Mouse (Mus musculus) c-Kit-positive CD71-positive TER-119-negative erythroid progenitor cells, embryonic 14.5 days (primary cell): ENCODE measurements around the gene Josd2.
A peak's percentile ranks its signal among the peaks of the same experiment; 100 is the strongest.

Experiments
- DNase-seq: peaks from one replicate; pipeline ENCODE4 v3.0.0-alpha.2; 2013; ENCODE audit warnings: low read depth

The Josd2 gene

DNA sequence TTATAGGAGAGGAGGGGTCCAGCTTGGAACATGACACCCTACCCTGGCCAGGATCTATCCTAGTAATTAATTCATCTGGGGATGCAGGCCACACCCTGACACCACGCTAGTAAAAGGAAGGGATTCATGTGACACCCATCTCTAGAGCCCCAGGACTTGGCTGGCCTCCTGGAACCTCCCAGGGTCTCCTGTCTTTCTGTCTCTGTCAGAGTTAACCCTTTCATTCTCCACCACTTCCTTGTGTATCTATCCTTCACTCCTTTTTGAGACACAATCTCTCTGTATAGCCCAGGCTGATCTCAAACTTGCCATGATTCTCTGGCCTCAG lies 4.7 kb downstream of the Josd2 start:
- no peak for DNase-seq

DNA sequence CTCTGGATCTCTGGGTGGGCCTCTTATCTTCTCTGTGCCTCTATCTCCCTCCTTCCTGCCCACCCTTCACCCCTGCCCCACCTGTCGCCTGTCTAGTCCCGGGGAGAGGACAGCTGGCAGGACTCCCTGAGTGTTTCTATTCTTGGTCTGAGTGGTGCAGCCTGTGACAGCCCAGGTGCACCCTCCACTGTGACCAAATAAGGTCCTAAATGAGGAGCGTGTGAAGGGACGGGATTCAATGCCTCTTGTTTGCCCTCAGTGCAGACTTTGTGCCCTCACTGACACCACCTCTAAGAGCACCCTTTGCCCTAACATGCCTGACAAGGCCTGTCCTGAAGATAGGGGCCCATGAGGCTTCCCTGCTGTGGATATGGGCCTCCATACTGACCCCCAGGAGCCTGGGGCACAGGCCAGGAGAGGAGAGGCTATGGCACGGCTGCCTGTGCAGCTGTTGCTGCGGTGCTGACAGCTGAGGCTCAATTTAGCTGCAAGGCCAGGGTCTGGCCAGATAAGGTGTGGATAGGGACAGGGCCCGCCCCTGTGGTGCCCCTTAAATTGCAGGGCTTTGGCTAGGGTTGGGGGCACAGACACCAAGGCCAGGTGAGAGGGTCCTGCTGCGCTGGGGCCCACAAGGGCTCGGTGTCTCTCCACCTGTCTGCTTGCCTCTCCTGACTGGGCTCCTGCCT lies 5.3 kb downstream of the Josd2 start:
- no peak for DNase-seq

DNA sequence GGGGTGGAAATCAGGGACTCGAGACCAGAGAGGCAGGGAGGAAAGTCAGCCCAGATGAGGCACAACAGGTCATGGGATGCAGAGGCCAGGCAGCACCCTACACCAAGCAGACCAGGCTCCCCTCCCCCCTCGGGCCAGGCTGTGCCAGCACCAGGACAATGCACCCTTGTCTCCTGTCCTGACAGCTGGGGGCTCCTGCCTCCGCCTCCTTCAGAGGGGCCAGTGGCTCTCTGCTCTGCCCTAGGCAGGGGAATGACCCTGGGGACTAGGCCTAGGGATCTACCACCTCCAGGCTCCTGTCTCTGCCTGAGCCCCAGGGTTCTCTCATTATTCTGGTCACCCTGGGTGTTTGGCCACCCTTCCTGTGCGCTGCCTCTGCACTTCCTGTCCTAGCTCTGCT lies 6.6 kb downstream of the Josd2 start:
- no peak for DNase-seq

DNA sequence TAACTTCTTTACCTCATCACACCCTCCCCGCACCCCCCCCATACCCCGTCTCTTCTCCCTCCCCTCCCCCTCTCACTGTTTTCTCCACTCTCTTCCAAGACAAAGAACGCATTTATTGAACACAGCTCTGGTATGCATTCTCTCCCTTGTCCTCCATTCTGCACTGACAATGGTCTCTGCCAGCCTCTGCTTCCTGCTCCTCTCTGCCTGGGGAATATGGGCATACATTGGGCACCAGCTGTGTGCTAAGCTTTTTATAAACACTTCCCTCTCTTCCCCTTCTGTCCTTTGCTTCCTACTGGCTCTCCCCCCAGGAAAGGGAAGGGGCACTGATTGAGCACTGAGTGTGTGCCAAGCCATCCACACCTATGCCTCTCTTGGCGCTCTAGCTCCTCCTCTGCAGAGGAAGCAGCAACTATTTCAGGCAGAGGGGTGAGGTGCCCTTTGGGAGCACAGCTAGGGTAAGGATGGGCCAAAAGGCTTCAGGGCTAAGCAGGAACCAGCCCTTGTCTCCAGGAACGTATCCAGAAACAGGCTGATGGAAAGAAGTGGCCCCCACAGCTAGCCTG lies 7.3 kb downstream of the Josd2 start:
- no peak for DNase-seq

- DNase-seq: peak; percentile 65
These were observed 15.2 kb downstream of the Josd2 start for GRCm38 (mm10) chr7:44482836-44483435.

- no peak for DNase-seq
These were observed 16.3 kb downstream of the Josd2 start for GRCm38 (mm10) chr7:44484109-44484508.

DNA sequence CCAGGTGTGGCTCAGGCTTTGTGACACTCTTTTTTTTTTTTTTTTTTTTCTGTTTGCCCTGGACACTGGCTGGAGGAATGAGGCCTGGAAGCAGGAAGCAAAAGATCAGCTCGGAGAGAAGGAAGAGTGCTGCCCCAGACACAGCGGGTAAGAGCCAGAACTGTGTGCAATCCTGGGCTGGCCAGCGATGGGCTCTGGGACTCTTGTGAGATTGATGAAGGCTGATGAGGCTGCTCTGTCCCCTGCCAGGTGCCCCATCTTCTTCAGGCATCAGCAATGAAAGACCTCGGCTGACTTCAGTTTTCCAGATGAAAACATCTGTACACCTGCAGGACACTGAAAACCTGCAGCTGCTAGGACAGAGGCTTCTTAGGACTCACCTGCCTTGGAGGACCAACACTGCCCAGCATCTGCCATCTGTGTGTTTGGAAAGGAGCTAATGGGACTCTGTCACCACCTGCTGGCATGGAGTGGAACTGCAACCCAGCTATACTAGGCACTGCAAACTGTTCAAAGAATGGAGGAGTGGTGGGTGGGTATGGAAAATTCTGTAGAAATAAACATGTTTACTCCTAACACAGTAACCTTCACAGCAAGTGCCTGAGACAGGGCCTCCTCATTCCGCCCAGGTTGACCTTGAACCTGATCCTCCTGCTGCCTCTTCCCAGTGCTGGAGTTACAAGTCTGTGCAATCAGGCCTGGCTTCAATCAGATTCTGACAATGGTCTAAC lies 17.2 kb downstream of the Josd2 start:
- DNase-seq: peak; percentile 72

DNA sequence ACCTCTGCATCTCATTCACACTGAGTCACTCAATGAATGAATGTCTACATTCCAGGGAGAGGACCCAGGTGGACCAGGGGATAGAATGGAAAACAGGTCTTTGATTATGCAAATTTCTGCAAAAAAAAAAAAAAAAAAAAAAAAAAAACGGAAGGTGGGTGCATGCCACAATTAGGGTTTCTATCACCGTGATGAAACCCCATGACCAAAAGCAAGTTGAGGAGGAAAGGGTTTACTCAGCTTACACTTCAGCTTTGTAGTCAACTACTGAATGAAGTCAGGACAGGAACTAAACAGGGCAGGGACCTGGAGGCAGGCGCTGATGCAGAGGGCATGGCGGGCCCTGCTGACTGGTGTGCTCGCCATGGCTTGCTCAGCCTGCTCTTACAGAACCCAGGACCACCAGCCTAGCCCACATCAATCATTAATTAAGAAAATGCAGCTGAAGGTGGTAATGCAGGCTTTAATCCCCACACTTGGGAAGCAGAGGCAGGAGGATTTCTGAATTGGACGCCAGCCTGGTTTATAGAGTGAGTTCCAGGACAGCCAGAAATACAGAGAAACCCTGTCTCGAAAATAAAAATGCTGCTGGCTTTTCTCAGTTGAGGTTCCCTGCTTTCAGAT lies 17.9 kb downstream of the Josd2 start:
- no peak for DNase-seq

DNA sequence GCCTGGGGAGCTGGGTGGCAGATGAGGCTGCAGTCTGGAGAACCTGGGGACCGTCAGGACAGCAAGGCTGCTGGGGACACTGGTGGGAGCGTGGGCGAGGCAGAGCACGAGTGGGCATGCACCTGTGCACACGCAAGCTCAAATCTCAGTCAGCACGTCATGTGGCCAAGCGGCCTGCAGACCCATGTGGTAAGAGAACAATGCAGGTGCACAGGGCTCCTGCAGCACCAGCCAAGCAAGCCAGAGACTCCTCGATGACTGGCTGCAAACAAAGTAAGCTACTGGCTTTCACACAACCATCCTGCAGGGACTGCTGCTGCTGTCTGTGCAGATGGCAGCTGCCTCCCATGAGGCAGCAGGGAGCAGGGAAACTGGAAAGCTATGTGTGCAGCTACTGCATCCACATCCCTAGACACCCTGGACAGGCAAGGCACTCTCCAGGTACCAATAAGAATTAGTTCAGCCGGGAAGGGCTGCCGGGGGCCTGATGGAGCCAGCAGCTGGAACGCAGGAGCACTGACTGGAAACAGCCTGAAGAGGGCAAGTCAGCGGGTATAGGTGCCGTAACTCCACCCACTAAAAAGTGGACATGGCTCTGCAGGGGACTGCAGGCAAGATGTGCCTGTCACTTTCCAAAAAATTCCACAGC lies 19.3 kb downstream of the Josd2 start:
- no peak for DNase-seq

- DNase-seq: no peak
These were observed 20.2 kb downstream of the Josd2 start for GRCm38 (mm10) chr7:44487936-44488335.

- DNase-seq: no peak
These were observed 20.8 kb downstream of the Josd2 start for GRCm38 (mm10) chr7:44488545-44488944.

- DNase-seq: no peak
These were observed 22.5 kb downstream of the Josd2 start for GRCm38 (mm10) chr7:44490281-44490680.

DNA sequence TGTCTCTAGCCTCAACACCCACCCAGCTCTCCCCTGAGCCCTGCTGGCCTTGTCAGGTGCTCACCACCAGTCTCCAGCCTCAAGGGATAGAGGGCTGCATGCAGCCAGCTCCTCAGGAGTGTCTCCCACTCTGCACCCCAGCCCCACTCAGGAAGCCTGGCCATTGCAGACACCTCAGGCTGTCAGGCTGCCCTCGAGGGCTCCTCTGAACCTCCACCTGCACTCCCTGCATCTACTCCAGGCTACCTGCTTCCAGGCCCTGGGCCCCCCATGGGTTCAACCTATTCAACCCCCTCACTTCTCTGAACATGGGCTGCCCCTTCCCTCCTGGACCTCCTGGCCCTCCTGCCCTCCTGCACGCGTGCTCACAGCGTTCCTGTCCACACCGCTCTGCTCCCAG lies 23.6 kb downstream of the Josd2 start:
- no peak for DNase-seq

- no peak for DNase-seq
These were observed 24.5 kb downstream of the Josd2 start for GRCm38 (mm10) chr7:44492166-44492826.

- DNase-seq: no peak
These were observed 26.9 kb downstream of the Josd2 start for GRCm38 (mm10) chr7:44494681-44495080.

GRCm38 (mm10) chr7:44495086-44495485 lies 27.3 kb downstream of the Josd2 start:
- DNase-seq: no peak

GRCm38 (mm10) chr7:44495992-44496770 lies 28.4 kb downstream of the Josd2 start, which contains the start of the genes Emc10 and Fam71e1:
TSS of gene Emc10 (minus strand) at chr7:44496529.
TSS of gene Fam71e1 (plus strand) at chr7:44496581.
- DNase-seq: peak; percentile 99

DNA sequence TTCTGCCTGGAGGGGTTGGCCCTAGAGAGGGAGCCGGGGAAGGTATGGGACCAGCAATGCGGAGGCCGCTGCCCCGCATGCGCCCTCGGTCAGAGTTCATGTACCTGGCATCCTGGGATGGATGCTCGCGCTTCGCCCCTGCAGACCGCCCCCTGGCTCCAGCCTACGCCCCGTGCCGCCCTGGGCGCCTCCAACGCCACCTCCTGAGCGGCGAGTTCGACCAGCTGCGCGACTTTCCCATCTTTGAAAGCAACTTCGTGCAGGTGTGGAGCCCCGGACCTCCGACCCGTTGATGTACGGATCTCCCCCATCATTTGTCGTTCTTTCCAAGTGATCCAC lies 29.0 kb downstream of the Josd2 start:
- DNase-seq: no peak

GRCm38 (mm10) chr7:44497361-44498055 lies 29.7 kb downstream of the Josd2 start:
- DNase-seq: no peak

DNA sequence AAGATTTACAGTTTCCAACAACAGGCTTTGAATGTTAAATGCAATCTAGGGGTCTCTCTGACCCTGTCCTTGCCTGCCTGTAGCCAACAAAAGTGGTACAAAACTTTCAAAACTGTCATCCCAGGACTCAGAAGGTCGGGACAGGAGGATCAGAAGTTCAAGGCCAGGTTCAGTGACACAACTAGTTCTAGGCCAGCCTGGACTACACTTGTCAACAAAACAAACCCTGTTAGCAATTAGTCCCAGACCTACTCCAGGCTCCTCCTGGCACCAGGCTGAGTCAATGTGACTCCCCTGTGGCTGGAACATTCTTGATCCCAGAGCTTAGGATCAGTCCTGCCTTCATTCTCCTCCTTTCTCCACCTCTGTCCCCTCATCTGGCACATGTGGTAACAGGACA lies 31.1 kb downstream of the Josd2 start:
- DNase-seq: no peak
